Mouse (Mus musculus) myocyte (in vitro differentiated cells): ENCODE results near the gene Gm13283. TPM values are rescaled to one million over a fixed set of nuclear protein-coding genes. Genes with fewer than 3 reads are reported as not detected.
"Not testable (repeated sequence)": the region's sequence is repeated elsewhere in the genome, so short reads cannot be mapped to it uniquely, and the experiment has no call there.

Experiments
- H3K27me3 ChIP-seq: one replicate; pipeline ENCODE4 v1.6.1; 2011; ENCODE audit not compliant: control insufficient read depth, insufficient read depth, insufficient read length
- H3K36me3 ChIP-seq: one replicate; pipeline ENCODE4 v1.6.1; 2011; ENCODE audit not compliant: control insufficient read depth, insufficient read depth
- H3K4me2 ChIP-seq: one replicate; pipeline ENCODE4 v1.6.1; 2011; ENCODE audit warnings: low read depth, control low read depth
- H3K4me3 ChIP-seq: one replicate; pipeline ENCODE4 v1.5.1; 2011; ENCODE audit warnings: mild to moderate bottlenecking, control low read depth, moderate library complexity
- H3K79me2 ChIP-seq: one replicate; pipeline ENCODE4 v1.6.1; 2011; ENCODE audit not compliant: control insufficient read depth, insufficient read depth
- H3ac ChIP-seq: one replicate; pipeline ENCODE4 v1.6.1; 2011; ENCODE audit not compliant: control insufficient read depth, insufficient read length
- polyA plus RNA-seq: library from polyadenylated mRNA; unstranded; fragments of >200 nt; fragmentation: generic; extraction: Trizol; gene quantifications from one replicate; pipeline ENCODE4 v1.2.1, GENCODE M21; 2012; ENCODE audit warnings: missing spikeins

The Gm13283 gene
- polyA plus RNA-seq, 1 experiment, result not detected

- not testable (repeated sequence) for H3K27me3 ChIP-seq, H3K4me2 ChIP-seq, H3K36me3 ChIP-seq, H3K79me2 ChIP-seq, H3ac ChIP-seq, H3K4me3 ChIP-seq
These were observed 1.2 kb upstream of the Gm13283 start for GRCm38 (mm10) chr4:88758751-88759150.

GRCm38 (mm10) chr4:88760431-88760830, 512 bp downstream of the Gm13283 start:
- H3ac ChIP-seq, H3K27me3 ChIP-seq, H3K4me3 ChIP-seq, H3K36me3 ChIP-seq, H3K4me2 ChIP-seq, H3K79me2 ChIP-seq: not testable (repeated sequence)

GRCm38 (mm10) chr4:88761776-88762175, 1.9 kb downstream of the Gm13283 start:
- H3K4me2 ChIP-seq, H3K36me3 ChIP-seq, H3K4me3 ChIP-seq, H3K27me3 ChIP-seq, H3ac ChIP-seq, H3K79me2 ChIP-seq: not testable (repeated sequence)

- H3K79me2 ChIP-seq, H3ac ChIP-seq, H3K4me3 ChIP-seq, H3K36me3 ChIP-seq, H3K4me2 ChIP-seq, H3K27me3 ChIP-seq: not testable (repeated sequence)
These were observed 2.4 kb downstream of the Gm13283 start for GRCm38 (mm10) chr4:88762341-88762740.

GRCm38 (mm10) chr4:88763384-88764018, 3.6 kb downstream of the Gm13283 start:
- not testable (repeated sequence) for H3K4me2 ChIP-seq, H3K4me3 ChIP-seq, H3K36me3 ChIP-seq, H3K79me2 ChIP-seq, H3ac ChIP-seq, H3K27me3 ChIP-seq

- not testable (repeated sequence) for H3K36me3 ChIP-seq, H3ac ChIP-seq, H3K4me3 ChIP-seq, H3K27me3 ChIP-seq, H3K79me2 ChIP-seq, H3K4me2 ChIP-seq
These were observed 13.6 kb downstream of the Gm13283 start, which contains the start of gene Gm13290 for GRCm38 (mm10) chr4:88773534-88773933. Gene Gm13290, plus strand, starts transcription at chr4:88773834.

GRCm38 (mm10) chr4:88776622-88777021, 16.7 kb downstream of the Gm13283 start, which contains the start of gene Gm13289:
Gene Gm13289, plus strand, starts transcription at chr4:88776922.
- not testable (repeated sequence) for H3K4me3 ChIP-seq, H3K36me3 ChIP-seq, H3K4me2 ChIP-seq, H3K27me3 ChIP-seq, H3ac ChIP-seq, H3K79me2 ChIP-seq

GRCm38 (mm10) chr4:88779550-88779949, 19.6 kb downstream of the Gm13283 start, which contains the start of gene Gm13272:
Gene Gm13272, plus strand, starts transcription at chr4:88779850.
- not testable (repeated sequence) for H3K36me3 ChIP-seq, H3K79me2 ChIP-seq, H3ac ChIP-seq, H3K4me2 ChIP-seq, H3K27me3 ChIP-seq, H3K4me3 ChIP-seq

- not testable (repeated sequence) for H3K4me3 ChIP-seq, H3K27me3 ChIP-seq, H3K4me2 ChIP-seq
These were observed 20.4 kb downstream of the Gm13283 start for GRCm38 (mm10) chr4:88780320-88780719.

GRCm38 (mm10) chr4:88781831-88782230, 21.9 kb downstream of the Gm13283 start, which contains the start of gene Ifnz:
Gene Ifnz, plus strand, starts transcription at chr4:88782131.
- not testable (repeated sequence) for H3K4me3 ChIP-seq, H3K79me2 ChIP-seq, H3K4me2 ChIP-seq, H3ac ChIP-seq, H3K36me3 ChIP-seq, H3K27me3 ChIP-seq

More at GRCm38 (mm10) chr4:88780320-88780719, 20.4 kb downstream of the Gm13283 start:
- not testable (repeated sequence) for H3K79me2 ChIP-seq, H3ac ChIP-seq, H3K36me3 ChIP-seq

GRCm38 (mm10) chr4:88782335-88782734, 22.4 kb downstream of the Gm13283 start:
- H3K4me2 ChIP-seq, H3K27me3 ChIP-seq, H3K36me3 ChIP-seq, H3K4me3 ChIP-seq, H3K79me2 ChIP-seq, H3ac ChIP-seq: not testable (repeated sequence)

- H3K4me3 ChIP-seq, H3K27me3 ChIP-seq: not testable (repeated sequence)
These were observed 25.5 kb downstream of the Gm13283 start, which contains the start of gene Gm13276 for GRCm38 (mm10) chr4:88785409-88785808. Gene Gm13276, plus strand, starts transcription at chr4:88785709.

GRCm38 (mm10) chr4:88788402-88788801, 28.5 kb downstream of the Gm13283 start, which contains the start of gene Gm13277:
Gene Gm13277, plus strand, starts transcription at chr4:88788632.
- not testable (repeated sequence) for H3K27me3 ChIP-seq, H3ac ChIP-seq, H3K79me2 ChIP-seq, H3K4me2 ChIP-seq, H3K36me3 ChIP-seq, H3K4me3 ChIP-seq

More at GRCm38 (mm10) chr4:88785409-88785808, 25.5 kb downstream of the Gm13283 start, which contains the start of gene Gm13276:
- H3K36me3 ChIP-seq, H3K79me2 ChIP-seq, H3K4me2 ChIP-seq, H3ac ChIP-seq: not testable (repeated sequence)
